Mouse (Mus musculus): Measurements from ENCODE around the gene Pex11b. TPM values are rescaled to one million over a fixed set of nuclear protein-coding genes. Genes with fewer than 3 reads are reported as not detected.
A peak's percentile ranks its signal among the peaks of the same experiment; 100 is the strongest.
"Not testable (repeated sequence)": the region's sequence is repeated elsewhere in the genome, so short reads cannot be mapped to it uniquely, and the experiment has no call there.

Gene Pex11b
- polyA plus RNA-seq, 1 experiment from 2014 or later, result 63.5 TPM

- H3K27ac ChIP-seq; ATAC-seq (ENCODE audit: insufficient number of reproducible peaks, insufficient read depth, low FRiP score, low TSS enrichment, low read depth); H3K27me3 ChIP-seq; H3K4me3 ChIP-seq; H3K4me2 ChIP-seq; H3K9me3 ChIP-seq; H3K36me3 ChIP-seq; H3K9ac ChIP-seq: not testable (repeated sequence)
- 88% methylated on average over 7 of the region's 7 CpGs for WGBS
- H3K4me1 ChIP-seq, result peaks cover 23% of the 10 kb centered on the region
Observed at GRCm38 (mm10) chr3:96665732-96666363, 30.7 kb downstream of the Pex11b start.

- WGBS, result 97% methylated on average over 5 of the region's 5 CpGs
- H3K4me3 ChIP-seq, result no peak overlapping the region
- no peaks in the 10 kb centered on the region for H3K27me3 ChIP-seq
- no peaks in the 10 kb centered on the region for H3K36me3 ChIP-seq
- no peak overlapping the region for H3K27ac ChIP-seq
- ATAC-seq (ENCODE audit: insufficient number of reproducible peaks, insufficient read depth, low FRiP score, low TSS enrichment, low read depth), result no peak
- H3K9ac ChIP-seq, result no peak overlapping the region
- peaks cover 23% of the 10 kb centered on the region for H3K4me1 ChIP-seq
- H3K9me3 ChIP-seq, result no peaks in the 10 kb centered on the region
- H3K4me2 ChIP-seq, result no peak overlapping the region
Observed at GRCm38 (mm10) chr3:96666916-96667315, 31.7 kb downstream of the Pex11b start.

GRCm38 (mm10) chr3:96667316-96667715 is 32.1 kb downstream of the Pex11b start:
- Histone ChIP-seq H3K36me3 (no peaks in the 10 kb centered on the region), H3K27ac (no peak overlapping the region), H3K4me1 (peaks cover 23% of the 10 kb centered on the region), H3K9ac (no peak overlapping the region), H3K4me2 (no peak overlapping the region), H3K9me3 (no peaks in the 10 kb centered on the region), H3K27me3 (no peaks in the 10 kb centered on the region), H3K4me3 (no peak overlapping the region)
- 53% methylated on average over 1 of the region's 1 CpGs for WGBS
- ATAC-seq (ENCODE audit: insufficient number of reproducible peaks, insufficient read depth, low FRiP score, low TSS enrichment, low read depth), result no peak

- WGBS, result 95% methylated on average over 5 of the region's 5 CpGs
- Histone ChIP-seq H3K9ac (no peak overlapping the region), H3K4me2 (no peak overlapping the region), H3K4me1 (peaks cover 13% of the 10 kb centered on the region), H3K27ac (no peak overlapping the region), H3K36me3 (no peaks in the 10 kb centered on the region), H3K4me3 (no peak overlapping the region), H3K9me3 (no peaks in the 10 kb centered on the region), H3K27me3 (no peaks in the 10 kb centered on the region)
- no peak for ATAC-seq (ENCODE audit: insufficient number of reproducible peaks, insufficient read depth, low FRiP score, low TSS enrichment, low read depth)
Observed at GRCm38 (mm10) chr3:96668424-96669067, 33.4 kb downstream of the Pex11b start.

- Histone ChIP-seq H3K4me1 (peaks cover 13% of the 10 kb centered on the region), H3K4me2 (peak within 1 kb of the TSS; percentile 79), H3K36me3 (no peaks in the 10 kb centered on the region), H3K4me3 (peak within 1 kb of the TSS; percentile 47), H3K27me3 (no peaks in the 10 kb centered on the region), H3K27ac (no peak within 1 kb of the TSS), H3K9ac (peak within 1 kb of the TSS; percentile 46; the same call in 1 of the 2 replicates), H3K9me3 (no peaks in the 10 kb centered on the region)
- peak; percentile 93 for ATAC-seq (ENCODE audit: insufficient number of reproducible peaks, insufficient read depth, low FRiP score, low TSS enrichment, low read depth)
- 5% methylated on average over 35 of the region's 35 CpGs for WGBS
Observed at GRCm38 (mm10) chr3:96669727-96670468, 34.7 kb downstream of the Pex11b start, which contains the start of gene Ankrd35. Gene Ankrd35, plus strand, starts transcription at chr3:96670131.

- Histone ChIP-seq H3K9ac (no peak overlapping the region), H3K4me1 (peaks cover 17% of the 10 kb centered on the region), H3K36me3 (no peaks in the 10 kb centered on the region), H3K27ac (no peak overlapping the region), H3K4me3 (no peak overlapping the region), H3K9me3 (no peaks in the 10 kb centered on the region), H3K27me3 (no peaks in the 10 kb centered on the region), H3K4me2 (no peak overlapping the region)
- 87% methylated on average over 5 of the region's 5 CpGs for WGBS
- ATAC-seq (ENCODE audit: insufficient number of reproducible peaks, insufficient read depth, low FRiP score, low TSS enrichment, low read depth), result no peak
Observed at GRCm38 (mm10) chr3:96671519-96671918, 36.3 kb downstream of the Pex11b start.

GRCm38 (mm10) chr3:96673514-96673913 is 38.3 kb downstream of the Pex11b start:
- ATAC-seq (ENCODE audit: insufficient number of reproducible peaks, insufficient read depth, low FRiP score, low TSS enrichment, low read depth), result no peak
- no peak overlapping the region for H3K9ac ChIP-seq
- 53% methylated on average over 4 of the region's 4 CpGs for WGBS
- H3K4me1 ChIP-seq, result peaks cover 17% of the 10 kb centered on the region
- H3K36me3 ChIP-seq, result no peaks in the 10 kb centered on the region
- no peak overlapping the region for H3K27ac ChIP-seq
- H3K4me3 ChIP-seq, result no peak overlapping the region
- H3K9me3 ChIP-seq, result no peaks in the 10 kb centered on the region
- H3K4me2 ChIP-seq, result no peak overlapping the region
- H3K27me3 ChIP-seq, result no peaks in the 10 kb centered on the region

GRCm38 (mm10) chr3:96674442-96674841 is 39.3 kb downstream of the Pex11b start:
- Histone ChIP-seq H3K36me3 (no peaks in the 10 kb centered on the region), H3K27ac (0 out of 2 replicates have a peak overlapping the region, but pooled peaks have one; percentile 53), H3K4me2 (no peak overlapping the region), H3K27me3 (peaks cover 3% of the 10 kb centered on the region; the same call in 1 of the 2 replicates), H3K4me1 (peaks cover 17% of the 10 kb centered on the region), H3K9ac (no peak overlapping the region), H3K9me3 (no peaks in the 10 kb centered on the region), H3K4me3 (no peak overlapping the region)
- ATAC-seq (ENCODE audit: insufficient number of reproducible peaks, insufficient read depth, low FRiP score, low TSS enrichment, low read depth), result no peak
- 12% methylated on average over 8 of the region's 8 CpGs for WGBS

GRCm38 (mm10) chr3:96675171-96675570 is 40.0 kb downstream of the Pex11b start:
- Histone ChIP-seq H3K27me3 (peaks cover 10% of the 10 kb centered on the region; the same call in 1 of the 2 replicates), H3K4me2 (no peak overlapping the region), H3K4me3 (no peak overlapping the region), H3K36me3 (no peaks in the 10 kb centered on the region), H3K9me3 (no peaks in the 10 kb centered on the region), H3K4me1 (peaks cover 17% of the 10 kb centered on the region), H3K27ac (peak overlapping the region; percentile 28), H3K9ac (no peak overlapping the region)
- ATAC-seq (ENCODE audit: insufficient number of reproducible peaks, insufficient read depth, low FRiP score, low TSS enrichment, low read depth), result no peak
- WGBS, result 80% methylated on average over 3 of the region's 3 CpGs

GRCm38 (mm10) chr3:96675690-96676089 is 40.5 kb downstream of the Pex11b start:
- Histone ChIP-seq H3K27me3 (peaks cover 14% of the 10 kb centered on the region), H3K9ac (no peak overlapping the region), H3K36me3 (no peaks in the 10 kb centered on the region), H3K4me3 (no peak overlapping the region), H3K27ac (peak overlapping the region; percentile 28), H3K4me2 (no peak overlapping the region), H3K9me3 (no peaks in the 10 kb centered on the region), H3K4me1 (peaks cover 12% of the 10 kb centered on the region)
- ATAC-seq (ENCODE audit: insufficient number of reproducible peaks, insufficient read depth, low FRiP score, low TSS enrichment, low read depth), result no peak
- 48% methylated on average over 3 of the region's 3 CpGs for WGBS

GRCm38 (mm10) chr3:96678456-96678855 is 43.3 kb downstream of the Pex11b start:
- no peak overlapping the region for H3K9ac ChIP-seq
- no peak for ATAC-seq (ENCODE audit: insufficient number of reproducible peaks, insufficient read depth, low FRiP score, low TSS enrichment, low read depth)
- no peak overlapping the region for H3K4me2 ChIP-seq
- peaks cover 17% of the 10 kb centered on the region for H3K27me3 ChIP-seq
- no peak overlapping the region for H3K27ac ChIP-seq
- WGBS, result 72% methylated on average over 7 of the region's 7 CpGs
- peaks cover 11% of the 10 kb centered on the region for H3K4me1 ChIP-seq
- H3K9me3 ChIP-seq, result no peaks in the 10 kb centered on the region
- no peaks in the 10 kb centered on the region for H3K36me3 ChIP-seq
- H3K4me3 ChIP-seq, result no peak overlapping the region
